Mouse (Mus musculus) myocyte (in vitro differentiated cells): ENCODE results near the gene Olfr370.

Experiments used
- CEBPB ChIP-seq: IDR thresholded peaks from 2 replicates; pipeline ENCODE4 v1.6.1; 2011; ENCODE audit warnings: mild to moderate bottlenecking, moderate library complexity; ENCODE audit not compliant: poor library complexity, insufficient read depth, severe bottlenecking
- E2F4 ChIP-seq: IDR thresholded peaks from one replicate; pipeline ENCODE4 v1.6.1; 2011; ENCODE audit warnings: mild to moderate bottlenecking, control low read depth, moderate library complexity; ENCODE audit not compliant: insufficient read depth
- MAX ChIP-seq: IDR thresholded peaks from one replicate; pipeline ENCODE4 v1.6.1; 2011; ENCODE audit warnings: low read depth, mild to moderate bottlenecking, control low read depth
- MYOD1 ChIP-seq, 3 experiments: IDR thresholded peaks; one replicate each; pipeline ENCODE4 v1.6.1; 2011; ENCODE audit warnings: control low read depth in 2 of 3, low read depth in 2 of 3, mild to moderate bottlenecking in 2 of 3, moderate library complexity in 1 of 3; ENCODE audit not compliant: insufficient read length in 2 of 3, control insufficient read depth in 1 of 3
- MYOG ChIP-seq, 3 experiments: IDR thresholded peaks; one replicate each; pipeline ENCODE4 v1.6.1; 2011; ENCODE audit warnings: control low read depth in 2 of 3, low read depth in 2 of 3, mild to moderate bottlenecking in 2 of 3; ENCODE audit not compliant: insufficient read length in 2 of 3, control insufficient read depth in 1 of 3, insufficient read depth in 1 of 3
- POLR2A ChIP-seq: IDR thresholded peaks from one replicate; pipeline ENCODE4 v1.6.1; 2011; ENCODE audit warnings: low read depth, mild to moderate bottlenecking, control low read depth, moderate library complexity; ENCODE audit not compliant: insufficient read length
- POLR2AphosphoS2 ChIP-seq: IDR thresholded peaks from one replicate; pipeline ENCODE4 v1.6.1; 2011; ENCODE audit warnings: low read depth, control low read depth; ENCODE audit not compliant: insufficient read length
- REST ChIP-seq: IDR thresholded peaks from one replicate; pipeline ENCODE4 v1.6.1; 2011; ENCODE audit warnings: mild to moderate bottlenecking, control low read depth, moderate library complexity; ENCODE audit not compliant: insufficient read depth, insufficient read length
- SRF ChIP-seq: IDR thresholded peaks from one replicate; pipeline ENCODE4 v1.6.1; 2011; ENCODE audit warnings: low read depth; ENCODE audit not compliant: control insufficient read depth, insufficient read length
- TCF12 ChIP-seq: IDR thresholded peaks from one replicate; pipeline ENCODE4 v1.6.1; 2011; ENCODE audit warnings: mild to moderate bottlenecking, control low read depth; ENCODE audit not compliant: poor library complexity, insufficient read depth, severe bottlenecking
- TCF3 ChIP-seq: IDR thresholded peaks from one replicate; pipeline ENCODE4 v1.6.1; 2011; ENCODE audit warnings: low read depth, control low read depth; ENCODE audit not compliant: insufficient read length
- USF1 ChIP-seq: IDR thresholded peaks from one replicate; pipeline ENCODE4 v1.6.1; 2011; ENCODE audit warnings: low read depth, mild to moderate bottlenecking, control low read depth, moderate library complexity

DNA sequence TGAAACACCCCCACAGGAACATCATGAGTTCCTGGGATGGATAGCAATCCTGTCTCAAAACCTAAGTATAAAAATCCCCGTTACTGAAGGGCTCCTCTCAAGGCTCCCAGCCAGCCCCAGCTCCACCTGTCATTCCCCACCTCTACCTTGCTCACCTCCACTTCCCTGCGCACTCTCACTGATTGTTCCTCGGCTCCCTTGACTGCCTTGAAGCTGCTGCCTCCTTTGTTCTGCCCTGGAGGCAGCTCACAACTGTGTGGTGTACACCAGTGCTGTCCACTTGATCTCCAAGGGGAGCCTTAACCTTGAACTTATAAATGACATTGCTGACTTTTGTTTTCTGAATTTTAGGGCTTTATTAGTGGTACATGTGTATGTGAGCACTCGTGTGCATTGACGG lies 32.5 kb downstream of the Olfr370 start:
- TF ChIP-seq POLR2A (no peak), TCF12 (no peak), USF1 (no peak), REST (no peak), MYOG (IDR thresholded peaks at IDR 0.05; ENCODE audit: control insufficient read depth in 1 of 3, insufficient read depth in 1 of 3, insufficient read length in 2 of 3, low read depth in 2 of 3) (no peak), MAX (no peak), CEBPB (no peak), E2F4 (no peak), MYOD1 (IDR thresholded peaks at IDR 0.05; ENCODE audit: control insufficient read depth in 1 of 3, insufficient read length in 2 of 3, low read depth in 2 of 3) (no peak), POLR2AphosphoS2 (no peak), TCF3 (no peak), SRF (no peak)
